Mouse (Mus musculus): ENCODE measurements around the gene Gm7849.
"Not testable (repeated sequence)": the region's sequence is repeated elsewhere in the genome, so short reads cannot be mapped to it uniquely, and the experiment has no call there.

Gene Gm7849

GRCm38 (mm10) chr8:21456460-21456859, at the start of gene Gm7849:
TSS of gene Gm7849 (minus strand) at chr8:21456560.
- not testable (repeated sequence) for DNase-seq

- DNase-seq: not testable (repeated sequence)
Observed at GRCm38 (mm10) chr8:21427111-21427510, 29.2 kb downstream of the Gm7849 start, which contains the start of gene Defa36. TSS of gene Defa36 (plus strand) at chr8:21427411.

Data from kidney, postnatal 10 days (tissue).